Comparison of ENCODE assay signal across 7 mouse cellular contexts in genomic region chr2:10080310-10081010, GRCm38 (mm10). TPM values are rescaled to one million over a fixed set of nuclear protein-coding genes. Genes with fewer than 3 reads are reported as not detected.
DNase-seq lines count a peak whose midpoint lies in the region; ATAC-seq and TF ChIP-seq lines count a peak whose summit lies in the region.

Atp5c1 (minus strand) TSS chr2:10080510.
Kin (plus strand) TSS chr2:10080593.

- H3K36me3 ChIP-seq in intestine, postnatal 0 days (ENCODE audit: control insufficient read depth, insufficient read depth), result peaks cover 9% of the 10 kb centered on the region; the same call in 1 of the 2 replicates
- H3K36me3 ChIP-seq in midbrain, embryonic 12.5 days, result peaks cover 24% of the 10 kb centered on the region
- H3K36me3 ChIP-seq in small intestine, adult 2 months (ENCODE audit: control insufficient read depth, insufficient read depth, low read length), result no peaks in the 10 kb centered on the region

- under 1% methylated on average over 61 of the region's 61 CpGs for WGBS in intestine, postnatal 0 days
- WGBS in midbrain, embryonic 12.5 days, result under 1% methylated on average over 61 of the region's 61 CpGs
- WGBS in small intestine, adult 2 months, result under 1% methylated on average over 61 of the region's 61 CpGs

- TF ChIP-seq POLR2A in small intestine, adult 2 months (IDR thresholded peaks at IDR 0.05; ENCODE audit: low read depth, low read length), result peak; percentile 78

- peak within 1 kb of the TSS; percentile 99 for H3K9ac ChIP-seq in intestine, postnatal 0 days (ENCODE audit: low read depth, low read length)
- peak within 1 kb of the TSS; percentile 88 for H3K9ac ChIP-seq in midbrain, embryonic 12.5 days (replicated peaks)

- H3K4me2 ChIP-seq in intestine, postnatal 0 days (replicated peaks; ENCODE audit: low read depth), result peak within 1 kb of the TSS; percentile 75
- H3K4me2 ChIP-seq in midbrain, embryonic 12.5 days (replicated peaks), result peak within 1 kb of the TSS; percentile 71

- H3K27ac ChIP-seq in intestine, postnatal 0 days (ENCODE audit: low read depth, low read length), result peak within 1 kb of the TSS; percentile 94
- peak within 1 kb of the TSS; percentile 89 for H3K27ac ChIP-seq in midbrain, embryonic 12.5 days (replicated peaks)
- H3K27ac ChIP-seq in small intestine, adult 2 months (ENCODE audit: insufficient read depth, low read depth, low read length), result peak within 1 kb of the TSS; percentile 98

- peak; percentile 96 for DNase-seq in adrenal gland, adult 8-10 months
- DNase-seq in embryo, embryonic 9.5 days (ENCODE audit: extremely low spot score), result peak; percentile 97
- peak; percentile 88 to 98 for DNase-seq in gastrocnemius, postnatal 4 days (ENCODE audit: low spot score in 2 of 2)
- peak; percentile 97 for DNase-seq in left cerebral cortex, postnatal 4 days

- H3K9me3 ChIP-seq in intestine, postnatal 0 days (ENCODE audit: control insufficient read depth), result no peaks in the 10 kb centered on the region
- no peaks in the 10 kb centered on the region for H3K9me3 ChIP-seq in midbrain, embryonic 12.5 days

- peak within 1 kb of the TSS; percentile 98 for H3K4me3 ChIP-seq in intestine, postnatal 0 days (ENCODE audit: low read depth, low read length)
- peak within 1 kb of the TSS; percentile 79 for H3K4me3 ChIP-seq in midbrain, embryonic 12.5 days
- H3K4me3 ChIP-seq in small intestine, adult 2 months (ENCODE audit: low read depth, low read length), result peak within 1 kb of the TSS; percentile 94

- H3K4me1 ChIP-seq in intestine, postnatal 0 days (replicated peaks; ENCODE audit: control insufficient read depth, insufficient read depth, low read length), result peaks cover 7% of the 10 kb centered on the region; the same call in 1 of the 2 replicates
- H3K4me1 ChIP-seq in midbrain, embryonic 12.5 days, result peaks cover 31% of the 10 kb centered on the region
- peaks cover 21% of the 10 kb centered on the region for H3K4me1 ChIP-seq in small intestine, adult 2 months (ENCODE audit: control insufficient read depth, insufficient read depth, insufficient read length, low read length)

- TF ChIP-seq CTCF in intestine, postnatal 0 days (IDR thresholded peaks at IDR 0.05; ENCODE audit: low read depth), result peak; percentile 60
- TF ChIP-seq CTCF in small intestine, adult 2 months (IDR thresholded peaks at IDR 0.05; ENCODE audit: extremely low read depth, insufficient read length, insufficient replicate concordance, low read depth, low read length), result peak; percentile 41; the same call in 1 of the 2 replicates

- ATAC-seq in intestine, postnatal 0 days, result peak; percentile 93
- peak; percentile 97 for ATAC-seq in midbrain, embryonic 12.5 days (ENCODE audit: low FRiP score, low read depth)

- intact Hi-C loops in left cerebral cortex, postnatal 4 days (cut with DNase I), result no loop called here

- no peaks in the 10 kb centered on the region for H3K27me3 ChIP-seq in intestine, postnatal 0 days (replicated peaks; ENCODE audit: control insufficient read depth, insufficient read depth, low read length)
- H3K27me3 ChIP-seq in midbrain, embryonic 12.5 days, result no peaks in the 10 kb centered on the region
- no peaks in the 10 kb centered on the region for H3K27me3 ChIP-seq in small intestine, adult 2 months (ENCODE audit: control insufficient read depth, insufficient read depth, low read length)

RNA-seq across cellular contexts. Expression of gene Atp5c1, which starts in this region (rescaled TPM):
- total RNA-seq in adrenal gland, adult 8-10 months (2022), result 100 to 1,000 TPM; 232 to 390 (median 312) TPM
- total RNA-seq in gastrocnemius, postnatal 4 days (2021), result 100 to 1,000 TPM; 529 to 571 TPM
- 970 and 993 TPM in 2 replicates for polyA plus RNA-seq in intestine, postnatal 0 days (2015; fragmentation: Nextera tagmentation; extraction: Ambion mirVana)
- 100 to 1,000 TPM; 253 to 265 TPM for total RNA-seq in left cerebral cortex, postnatal 4 days (2021)
- polyA plus RNA-seq in midbrain, embryonic 12.5 days (2016; fragmentation: Nextera tagmentation; extraction: Ambion mirVana), result 455 and 462 TPM in 2 replicates
- 308 and 559 TPM in 2 replicates for polyA plus RNA-seq in small intestine, adult 2 months (2012; rRNA removed)

RNA-seq across cellular contexts. Expression of gene Kin, which starts in this region (rescaled TPM):
- total RNA-seq in adrenal gland, adult 8-10 months (2022), result 10 to 100 TPM; 12.3 to 18.2 (median 15.6) TPM
- 10 to 100 TPM; 10.1 to 11.0 TPM for total RNA-seq in gastrocnemius, postnatal 4 days (2021)
- 18.3 and 21.0 TPM in 2 replicates for polyA plus RNA-seq in intestine, postnatal 0 days (2015; fragmentation: Nextera tagmentation; extraction: Ambion mirVana)
- total RNA-seq in left cerebral cortex, postnatal 4 days (2021), result 10 to 100 TPM; 14.5 to 14.7 TPM
- polyA plus RNA-seq in midbrain, embryonic 12.5 days (2016; fragmentation: Nextera tagmentation; extraction: Ambion mirVana), result 38.8 and 41.6 TPM in 2 replicates
- polyA plus RNA-seq in small intestine, adult 2 months (2012; rRNA removed), result 0.33 and 2.8 TPM in 2 replicates

Comparison
In these comparisons a context has a peak if more than half of its experiments do, and no peak if none do; other contexts are left out.
1. Peak in every context shown above with its lines: DNase-seq, ATAC-seq, H3K4me3 ChIP-seq and H3K27ac ChIP-seq.